Mouse (Mus musculus) stomach, embryonic 14.5 days (tissue): Measurements from ENCODE around the gene Ppp1r10. TPM values are rescaled to one million over a fixed set of nuclear protein-coding genes. Genes with fewer than 3 reads are reported as not detected.

Experiments used
- ATAC-seq: fragments of 200-750 bp; cut with Nextera tagmentation; 2 replicates; pipeline ENCODE4 v1.8.0; 2017; ENCODE audit warnings: low read depth, moderate TSS enrichment; ENCODE audit not compliant: insufficient number of reproducible peaks, insufficient read depth, low FRiP score
- H3K27ac ChIP-seq: fragments of 300-500 bp; sonication (generic); 2 replicates; pipeline ENCODE4 v1.5.1; 2014; ENCODE audit warnings: mild to moderate bottlenecking, low read length, moderate library complexity, mixed read lengths
- H3K27me3 ChIP-seq: fragments of 300-500 bp; sonication (generic); 2 replicates; pipeline ENCODE4 v1.6.1; 2014; ENCODE audit warnings: low read length, control low read depth, mixed read lengths; ENCODE audit not compliant: control insufficient read depth, insufficient read depth
- H3K36me3 ChIP-seq: fragments of 300-500 bp; sonication (generic); 2 replicates; pipeline ENCODE4 v1.6.1; 2014; ENCODE audit warnings: mild to moderate bottlenecking, control low read depth, low read length, moderate library complexity, mixed read lengths; ENCODE audit not compliant: control insufficient read depth, insufficient read depth
- H3K4me1 ChIP-seq: fragments of 300-500 bp; sonication (generic); 2 replicates; pipeline ENCODE4 v1.6.1; 2014; ENCODE audit warnings: low read length, control low read depth, mixed read lengths; ENCODE audit not compliant: control insufficient read depth, insufficient read depth
- H3K4me2 ChIP-seq: fragments of 300-500 bp; sonication (generic); replicated peaks from 2 replicates; pipeline ENCODE4 v1.6.1; 2014; ENCODE audit warnings: low read depth, low read length, control low read depth
- H3K4me3 ChIP-seq: fragments of 300-500 bp; sonication (generic); 2 replicates; pipeline ENCODE4 v1.5.1; 2014; ENCODE audit warnings: low read depth, low read length, control low read depth
- H3K9ac ChIP-seq: fragments of 300-500 bp; sonication (generic); replicated peaks from 2 replicates; pipeline ENCODE4 v1.6.1; 2014; ENCODE audit warnings: low read depth, mild to moderate bottlenecking, control low read depth, low read length, moderate library complexity, mixed read lengths
- H3K9me3 ChIP-seq: fragments of 300-500 bp; sonication (generic); 2 replicates; pipeline ENCODE4 v1.6.1; 2016; ENCODE audit warnings: low read depth, low read length, control low read depth; ENCODE audit not compliant: control insufficient read depth
- WGBS: fragments of 180-500 bp; shearing (Covaris S2); extraction: QIAGEN DNeasy Blood & Tissue Kit; methylation state at CpG from one replicate; pipeline ENCODE4 v1.1.7; 2014; 5-methylcytosine and 5-hydroxymethylcytosine counted together
- microRNA counts: library from miRNA; unstranded; fragments of <30 nt; microRNA quantifications from one replicate; lab custom pipeline; 2016
- microRNA-seq: library from miRNA; unstranded; fragments of <30 nt; microRNA quantifications from one replicate; pipeline ENCODE4, GENCODE M21; 2016
- polyA plus RNA-seq: library from polyadenylated mRNA; unstranded; fragments of >200 nt; fragmentation: Nextera tagmentation; extraction: Ambion mirVana; gene quantifications from 2 replicates; pipeline ENCODE4 v1.2.1, GENCODE M21; 2014

Gene Ppp1r10
- polyA plus RNA-seq, 1 experiment from 2014 or later: 35.4 TPM

- peaks cover 21% of the 10 kb centered on the region for H3K36me3 ChIP-seq
- H3K9me3 ChIP-seq: no peaks in the 10 kb centered on the region
- WGBS: under 1% methylated on average over 89 of the region's 109 CpGs
- peak; percentile 89 for ATAC-seq
- H3K4me3 ChIP-seq: peak within 1 kb of the TSS; percentile 87
- H3K4me1 ChIP-seq: peaks cover 11% of the 10 kb centered on the region
- peak within 1 kb of the TSS; percentile 64 for H3K4me2 ChIP-seq
- peak within 1 kb of the TSS; percentile 97 for H3K27ac ChIP-seq
- H3K27me3 ChIP-seq: no peaks in the 10 kb centered on the region
- H3K9ac ChIP-seq: peak within 1 kb of the TSS; percentile 75
Observed at GRCm38 (mm10) chr17:35979401-35980362, 63.4 kb downstream of the Ppp1r10 start, which contains the start of the genes Gnl1 and Prr3. Gene Gnl1, plus strand, starts transcription at chr17:35979851. Gene Prr3, minus strand, starts transcription at chr17:35980236.

- H3K9me3 ChIP-seq: no peaks in the 10 kb centered on the region
- ATAC-seq: peak; percentile 34; the same call in 1 of the 2 replicates
- H3K27me3 ChIP-seq: no peaks in the 10 kb centered on the region
- H3K4me1 ChIP-seq: peaks cover 11% of the 10 kb centered on the region
- WGBS: under 1% methylated on average over 29 of the region's 29 CpGs
- peak overlapping the region; percentile 97 for H3K27ac ChIP-seq
- H3K4me2 ChIP-seq: peak overlapping the region; percentile 64
- peak overlapping the region; percentile 75 for H3K9ac ChIP-seq
- H3K36me3 ChIP-seq: peaks cover 21% of the 10 kb centered on the region
- H3K4me3 ChIP-seq: peak overlapping the region; percentile 87
Observed at GRCm38 (mm10) chr17:35980363-35980754, 64.1 kb downstream of the Ppp1r10 start.

GRCm38 (mm10) chr17:35981776-35982175, 65.5 kb downstream of the Ppp1r10 start:
- H3K4me2 ChIP-seq: no peak overlapping the region
- peaks cover 23% of the 10 kb centered on the region for H3K36me3 ChIP-seq
- no peak overlapping the region for H3K27ac ChIP-seq
- no peak for ATAC-seq
- 93% methylated on average over 9 of the region's 9 CpGs for WGBS
- H3K4me1 ChIP-seq: peaks cover 11% of the 10 kb centered on the region
- no peak overlapping the region for H3K4me3 ChIP-seq
- H3K27me3 ChIP-seq: no peaks in the 10 kb centered on the region
- H3K9ac ChIP-seq: no peak overlapping the region
- no peaks in the 10 kb centered on the region for H3K9me3 ChIP-seq

MicroRNA genes within 50 kb of the gene (microRNA counts, 519-probe panel; counts per million panel counts)
- microRNA mmu-miR-1894-3p (lab: Ali Mortazavi, UCI) (not detected), microRNA mmu-miR-1894-5p (lab: Ali Mortazavi, UCI) (not detected), microRNA mmu-miR-877 (lab: Ali Mortazavi, UCI) (1,826 counts per million, percentile 14 among the panel's probes with 10 or more counts)

Small RNAs within 50 kb of the gene (microRNA-seq; reads per million reads assigned to microRNA genes)
- gene Gm28033: not detected
- not detected for gene Mir1894
- 67.6 reads per million, percentile 42 among the genes with 10 or more reads in this experiment for gene Mir877

Other genes starting within 250 kb of the Ppp1r10 start
- 14.0 and 18.7 TPM in 2 replicates for gene Vars2, start 248.8 kb upstream of the Ppp1r10 start, polyA plus RNA-seq
- 40.1 and 42.7 TPM in 2 replicates for gene Gtf2h4, start 242.7 kb upstream of the Ppp1r10 start, polyA plus RNA-seq
- 50.4 and 50.6 TPM in 2 replicates for gene Ddr1, start 211.8 kb upstream of the Ppp1r10 start, polyA plus RNA-seq
- gene Ier3, start 94.8 kb upstream of the Ppp1r10 start, polyA plus RNA-seq: 3.7 and 5.4 TPM in 2 replicates
- gene Flot1, start 93.2 kb upstream of the Ppp1r10 start, polyA plus RNA-seq: 42.8 and 44.2 TPM in 2 replicates
- gene Tubb5, start 78.1 kb upstream of the Ppp1r10 start, polyA plus RNA-seq: 932 and 983 TPM in 2 replicates
- gene Mdc1, start 74.9 kb upstream of the Ppp1r10 start, polyA plus RNA-seq: 18.7 and 19.2 TPM in 2 replicates
- gene Nrm, start 55.1 kb upstream of the Ppp1r10 start, polyA plus RNA-seq: 65.3 and 67.1 TPM in 2 replicates
- 18.8 and 20.1 TPM in 2 replicates for gene Ppp1r18, start 50.8 kb upstream of the Ppp1r10 start, polyA plus RNA-seq
- gene Dhx16, start 36.6 kb upstream of the Ppp1r10 start, polyA plus RNA-seq: 34.0 and 38.0 TPM in 2 replicates
- gene 2310061I04Rik, start 19.0 kb upstream of the Ppp1r10 start, polyA plus RNA-seq: 26.7 and 29.8 TPM in 2 replicates
- gene Atat1, start 6.4 kb upstream of the Ppp1r10 start, polyA plus RNA-seq: 84.1 and 98.6 TPM in 2 replicates
- gene Mrps18b, start within 50 bp of the Ppp1r10 start, polyA plus RNA-seq: 72.2 and 83.6 TPM in 2 replicates
- gene Abcf1, start 53.3 kb downstream of the Ppp1r10 start, polyA plus RNA-seq: 88.0 and 92.7 TPM in 2 replicates
- gene Gnl1, start 63.4 kb downstream of the Ppp1r10 start, polyA plus RNA-seq: 37.6 and 39.4 TPM in 2 replicates
- 26.9 and 30.6 TPM in 2 replicates for gene Prr3, start 63.8 kb downstream of the Ppp1r10 start, polyA plus RNA-seq
- gene H2-T24, start 104.1 kb downstream of the Ppp1r10 start, polyA plus RNA-seq: 3.3 and 5.3 TPM in 2 replicates
- 8.4 and 10.6 TPM in 2 replicates for gene H2-T23, start 116.4 kb downstream of the Ppp1r10 start, polyA plus RNA-seq
- 19.3 and 21.8 TPM in 2 replicates for gene H2-T22, start 126.3 kb downstream of the Ppp1r10 start, polyA plus RNA-seq
- gene Gm6034, start 126.5 kb downstream of the Ppp1r10 start, polyA plus RNA-seq: not detected in 2 replicates
- gene Gm11127, start 141.9 kb downstream of the Ppp1r10 start, polyA plus RNA-seq: not detected in 2 replicates
- gene Gm19684, start 205.2 kb downstream of the Ppp1r10 start, polyA plus RNA-seq: not detected in 2 replicates
- gene Gm7030, start 213.0 kb downstream of the Ppp1r10 start, polyA plus RNA-seq: not detected in 2 replicates